Mouse (Mus musculus) myocyte (in vitro differentiated cells): ENCODE data around the gene Med13l. TPM values are rescaled to one million over a fixed set of nuclear protein-coding genes. Genes with fewer than 3 reads are reported as not detected.

Experiments
- H3K27me3 ChIP-seq: one replicate; pipeline ENCODE4 v1.6.1; 2011; ENCODE audit not compliant: control insufficient read depth, insufficient read depth, insufficient read length
- H3K36me3 ChIP-seq: one replicate; pipeline ENCODE4 v1.6.1; 2011; ENCODE audit not compliant: control insufficient read depth, insufficient read depth
- H3K4me2 ChIP-seq: one replicate; pipeline ENCODE4 v1.6.1; 2011; ENCODE audit warnings: low read depth, control low read depth
- H3K4me3 ChIP-seq: one replicate; pipeline ENCODE4 v1.5.1; 2011; ENCODE audit warnings: mild to moderate bottlenecking, control low read depth, moderate library complexity
- H3K79me2 ChIP-seq: one replicate; pipeline ENCODE4 v1.6.1; 2011; ENCODE audit not compliant: control insufficient read depth, insufficient read depth
- H3ac ChIP-seq: one replicate; pipeline ENCODE4 v1.6.1; 2011; ENCODE audit not compliant: control insufficient read depth, insufficient read length
- CEBPB ChIP-seq: IDR thresholded peaks from 2 replicates; pipeline ENCODE4 v1.6.1; 2011; ENCODE audit warnings: mild to moderate bottlenecking, moderate library complexity; ENCODE audit not compliant: poor library complexity, insufficient read depth, severe bottlenecking
- E2F4 ChIP-seq: IDR thresholded peaks from one replicate; pipeline ENCODE4 v1.6.1; 2011; ENCODE audit warnings: mild to moderate bottlenecking, control low read depth, moderate library complexity; ENCODE audit not compliant: insufficient read depth
- MAX ChIP-seq: IDR thresholded peaks from one replicate; pipeline ENCODE4 v1.6.1; 2011; ENCODE audit warnings: low read depth, mild to moderate bottlenecking, control low read depth
- MYOD1 ChIP-seq, 3 experiments: IDR thresholded peaks; one replicate each; pipeline ENCODE4 v1.6.1; 2011; ENCODE audit warnings: control low read depth in 2 of 3, low read depth in 2 of 3, mild to moderate bottlenecking in 2 of 3, moderate library complexity in 1 of 3; ENCODE audit not compliant: insufficient read length in 2 of 3, control insufficient read depth in 1 of 3
- MYOG ChIP-seq, 3 experiments: IDR thresholded peaks; one replicate each; pipeline ENCODE4 v1.6.1; 2011; ENCODE audit warnings: control low read depth in 2 of 3, low read depth in 2 of 3, mild to moderate bottlenecking in 2 of 3; ENCODE audit not compliant: insufficient read length in 2 of 3, control insufficient read depth in 1 of 3, insufficient read depth in 1 of 3
- POLR2A ChIP-seq: IDR thresholded peaks from one replicate; pipeline ENCODE4 v1.6.1; 2011; ENCODE audit warnings: low read depth, mild to moderate bottlenecking, control low read depth, moderate library complexity; ENCODE audit not compliant: insufficient read length
- POLR2AphosphoS2 ChIP-seq: IDR thresholded peaks from one replicate; pipeline ENCODE4 v1.6.1; 2011; ENCODE audit warnings: low read depth, control low read depth; ENCODE audit not compliant: insufficient read length
- REST ChIP-seq: IDR thresholded peaks from one replicate; pipeline ENCODE4 v1.6.1; 2011; ENCODE audit warnings: mild to moderate bottlenecking, control low read depth, moderate library complexity; ENCODE audit not compliant: insufficient read depth, insufficient read length
- SRF ChIP-seq: IDR thresholded peaks from one replicate; pipeline ENCODE4 v1.6.1; 2011; ENCODE audit warnings: low read depth; ENCODE audit not compliant: control insufficient read depth, insufficient read length
- TCF12 ChIP-seq: IDR thresholded peaks from one replicate; pipeline ENCODE4 v1.6.1; 2011; ENCODE audit warnings: mild to moderate bottlenecking, control low read depth; ENCODE audit not compliant: poor library complexity, insufficient read depth, severe bottlenecking
- TCF3 ChIP-seq: IDR thresholded peaks from one replicate; pipeline ENCODE4 v1.6.1; 2011; ENCODE audit warnings: low read depth, control low read depth; ENCODE audit not compliant: insufficient read length
- USF1 ChIP-seq: IDR thresholded peaks from one replicate; pipeline ENCODE4 v1.6.1; 2011; ENCODE audit warnings: low read depth, mild to moderate bottlenecking, control low read depth, moderate library complexity
- polyA plus RNA-seq: library from polyadenylated mRNA; unstranded; fragments of >200 nt; fragmentation: generic; extraction: Trizol; gene quantifications from one replicate; pipeline ENCODE4 v1.2.1, GENCODE M21; 2012; ENCODE audit warnings: missing spikeins

Gene Med13l
- polyA plus RNA-seq, 1 experiment = 7.4 TPM

GRCm38 (mm10) chr5:118769143-118769542 lies 208.7 kb downstream of the Med13l start:
- Histone ChIP-seq H3K79me2 (no peaks in the 10 kb centered on the region), H3K4me2 (no peak overlapping the region), H3K4me3 (no peak overlapping the region), H3K36me3 (no peaks in the 10 kb centered on the region), H3ac (no peak overlapping the region), H3K27me3 (peaks cover 23% of the 10 kb centered on the region)
- TF ChIP-seq POLR2AphosphoS2 (no peak), MAX (no peak), CEBPB (no peak), E2F4 (no peak), SRF (no peak), POLR2A (no peak), TCF12 (no peak), MYOG (IDR thresholded peaks at IDR 0.05; ENCODE audit: control insufficient read depth in 1 of 3, insufficient read depth in 1 of 3, insufficient read length in 2 of 3, low read depth in 2 of 3) (no peak)

- Histone ChIP-seq H3ac (no peak overlapping the region), H3K27me3 (peaks cover 23% of the 10 kb centered on the region), H3K4me2 (no peak overlapping the region), H3K4me3 (no peak overlapping the region), H3K36me3 (no peaks in the 10 kb centered on the region), H3K79me2 (no peaks in the 10 kb centered on the region)
- no peak for TF ChIP-seq SRF
- no peak for TF ChIP-seq REST
Observed at GRCm38 (mm10) chr5:118773866-118774265, 213.4 kb downstream of the Med13l start.

- no peak overlapping the region for H3K4me3 ChIP-seq
- no peak overlapping the region for H3ac ChIP-seq
- TF ChIP-seq REST (no peak), E2F4 (no peak), MYOD1 (IDR thresholded peaks at IDR 0.05; ENCODE audit: control insufficient read depth in 1 of 3, insufficient read length in 2 of 3, low read depth in 2 of 3) (no peak), TCF3 (no peak), USF1 (no peak), CEBPB (no peak), MYOG (IDR thresholded peaks at IDR 0.05; ENCODE audit: control insufficient read depth in 1 of 3, insufficient read depth in 1 of 3, insufficient read length in 2 of 3, low read depth in 2 of 3) (no peak), TCF12 (no peak), SRF (no peak), POLR2A (no peak), POLR2AphosphoS2 (no peak), MAX (no peak)
- H3K4me2 ChIP-seq = no peak overlapping the region
- no peaks in the 10 kb centered on the region for H3K79me2 ChIP-seq
- no peaks in the 10 kb centered on the region for H3K36me3 ChIP-seq
- H3K27me3 ChIP-seq = peaks cover 19% of the 10 kb centered on the region
Observed at GRCm38 (mm10) chr5:118776396-118776795, 215.9 kb downstream of the Med13l start.

DNA sequence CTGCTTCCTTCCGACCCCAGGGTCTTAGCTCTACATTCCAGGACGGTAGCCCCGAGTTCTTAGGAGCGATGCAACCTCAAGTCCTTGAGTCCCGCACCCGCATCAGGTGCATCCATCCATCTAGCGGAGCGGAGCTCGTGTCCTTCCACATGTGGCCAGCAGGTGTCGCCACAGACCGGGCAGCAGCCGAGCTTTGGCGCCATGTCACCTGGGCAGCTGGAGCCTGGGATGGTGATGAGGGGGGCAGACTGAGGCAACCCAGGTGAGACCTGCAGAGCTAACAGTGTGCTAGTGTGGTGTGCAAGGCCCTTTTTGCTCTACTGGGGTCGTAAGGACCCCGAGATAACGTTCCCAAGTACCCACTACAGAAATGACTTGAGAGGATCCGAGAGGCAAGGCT lies 221.1 kb downstream of the Med13l start:
- H3K4me2 ChIP-seq = no peak overlapping the region
- H3K36me3 ChIP-seq = no peaks in the 10 kb centered on the region
- H3ac ChIP-seq = no peak overlapping the region
- no peak overlapping the region for H3K4me3 ChIP-seq
- H3K79me2 ChIP-seq = no peaks in the 10 kb centered on the region
- TF ChIP-seq MYOD1 (IDR thresholded peaks at IDR 0.05; ENCODE audit: control insufficient read depth in 1 of 3, insufficient read length in 2 of 3, low read depth in 2 of 3) (peak in 1 of 3 experiments; percentile 62), MYOG (IDR thresholded peaks at IDR 0.05; ENCODE audit: control insufficient read depth in 1 of 3, insufficient read depth in 1 of 3, insufficient read length in 2 of 3, low read depth in 2 of 3) (peak in 1 of 3 experiments; percentile 64), TCF3 (no peak), TCF12 (no peak)
- H3K27me3 ChIP-seq = no peaks in the 10 kb centered on the region

GRCm38 (mm10) chr5:118782139-118782538 lies 221.7 kb downstream of the Med13l start:
- no peak overlapping the region for H3K4me3 ChIP-seq
- H3ac ChIP-seq = no peak overlapping the region
- TF ChIP-seq MYOD1 (IDR thresholded peaks at IDR 0.05; ENCODE audit: control insufficient read depth in 1 of 3, insufficient read length in 2 of 3, low read depth in 2 of 3) = peak; percentile 82 to 94 (median 91)
- TF ChIP-seq MYOG (IDR thresholded peaks at IDR 0.05; ENCODE audit: control insufficient read depth in 1 of 3, insufficient read depth in 1 of 3, insufficient read length in 2 of 3, low read depth in 2 of 3) = peak in 1 of 3 experiments; percentile 62
- TF ChIP-seq REST = no peak
- TF ChIP-seq CEBPB = no peak
- H3K79me2 ChIP-seq = no peaks in the 10 kb centered on the region
- no peaks in the 10 kb centered on the region for H3K27me3 ChIP-seq
- no peak overlapping the region for H3K4me2 ChIP-seq
- no peaks in the 10 kb centered on the region for H3K36me3 ChIP-seq
